Mouse (Mus musculus) kidney, adult 9 months (tissue): ENCODE results near the gene Chml.

Experiments
- DNase-seq: peaks from one replicate; pipeline ENCODE4 v3.0.0; 2022

Gene Chml

DNA sequence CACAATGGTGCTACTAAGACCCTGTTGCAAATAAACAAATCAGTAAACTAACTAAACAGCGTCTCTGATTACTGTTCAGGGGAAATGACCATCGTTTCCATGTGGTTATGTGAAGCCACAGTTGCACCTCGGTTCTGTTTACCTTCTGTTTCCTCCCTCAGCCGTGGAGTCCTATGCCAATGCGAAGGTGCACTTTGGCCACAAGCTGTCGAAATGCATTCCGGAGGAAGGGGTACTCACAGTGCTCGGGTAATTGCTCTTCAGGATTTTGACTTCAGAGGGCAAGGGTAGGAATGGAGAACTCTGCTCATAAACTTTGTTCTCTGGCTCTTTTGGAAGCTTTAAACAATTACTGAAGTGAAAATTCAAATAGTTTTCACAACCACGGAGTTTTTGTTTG lies 45.7 kb downstream of the Chml start:
- peak; percentile 88 for DNase-seq

GRCm38 (mm10) chr1:175643496-175644265 lies 49.0 kb downstream of the Chml start:
- no peak for DNase-seq

DNA sequence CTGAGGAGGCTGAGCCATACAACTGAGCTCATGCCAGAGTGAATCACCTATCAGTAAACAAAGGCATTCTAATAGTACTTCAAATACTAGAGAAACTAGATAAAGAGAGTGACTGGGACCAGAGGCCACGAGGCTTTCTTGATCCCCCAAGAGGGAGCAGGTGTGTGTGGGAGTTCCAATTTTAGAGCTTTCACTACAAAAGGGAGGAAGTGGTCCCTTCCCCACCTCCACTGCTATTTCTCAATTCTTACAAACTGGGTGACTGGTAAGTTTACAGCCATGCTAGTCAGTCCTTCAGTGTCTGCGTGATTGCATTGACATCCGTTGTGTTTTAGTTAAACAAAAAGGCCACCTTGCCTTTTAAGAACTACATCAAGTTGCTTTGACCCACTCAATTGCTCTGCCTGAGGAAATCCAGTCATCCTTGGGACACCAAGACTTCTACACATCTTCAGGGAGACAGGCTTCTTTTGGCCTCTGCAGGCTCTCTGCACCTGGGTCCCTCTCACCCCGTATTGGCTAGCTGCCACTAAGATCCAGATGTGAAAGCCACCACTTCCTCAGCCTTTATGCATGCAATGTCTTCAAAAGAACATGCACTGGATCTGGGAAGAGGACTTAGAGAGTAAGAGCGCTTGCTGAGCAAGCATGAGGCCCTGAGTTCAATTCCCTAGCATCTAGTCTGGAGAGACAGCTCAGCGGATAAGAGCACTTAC lies 52.1 kb downstream of the Chml start:
- DNase-seq = no peak

- DNase-seq = no peak
Measured at GRCm38 (mm10) chr1:175639072-175639471, 53.6 kb downstream of the Chml start.

DNA sequence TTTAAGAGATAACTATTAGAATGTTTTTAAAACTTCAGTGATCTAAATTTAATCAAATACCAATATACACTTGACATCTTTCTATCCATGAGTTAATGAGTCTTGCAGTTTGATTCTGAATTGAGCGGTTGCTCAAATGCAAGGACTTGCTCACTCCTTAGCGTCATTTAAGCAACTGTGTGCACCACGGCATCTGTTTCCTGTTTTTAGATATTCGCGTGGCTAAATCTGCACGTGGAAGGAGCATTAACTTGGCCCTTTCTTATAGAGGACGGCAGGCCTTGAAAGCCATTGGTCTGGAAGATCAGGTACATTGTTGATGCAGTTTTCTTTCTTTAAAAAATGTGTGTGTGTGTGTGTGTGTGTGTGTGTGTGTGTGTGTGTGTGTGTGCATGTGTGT lies 55.0 kb downstream of the Chml start:
- no peak for DNase-seq

- DNase-seq = no peak
Measured at GRCm38 (mm10) chr1:175632470-175632869, 60.2 kb downstream of the Chml start.
